In genomic region chrX:44228847-44229246, GRCm38 (mm10) we compare ENCODE assay signal across 9 mouse cellular contexts.
DNase-seq lines count a peak whose midpoint lies in the region; ATAC-seq and TF ChIP-seq lines count a peak whose summit lies in the region.
"Had no signal": no experiment of that assay in that cellular context is flagged by ENCODE, and none has a peak within 500 bp of the region (broad histone marks: within the 10 kb centered on the region; RNA-seq: fewer than 3 reads in every experiment).

No protein-coding gene starts in this region.

- no peak for TF ChIP-seq EP300 in liver, embryonic 14.5 days (IDR thresholded peaks at IDR 0.05; ENCODE audit: low read depth)

- no peak overlapping the region for H3K9ac ChIP-seq in forebrain, postnatal 0 days
- H3K9ac ChIP-seq in forebrain, embryonic 11.5 days (ENCODE audit: low read length), result no peak overlapping the region
- no peak overlapping the region for H3K9ac ChIP-seq in liver, embryonic 14.5 days (replicated peaks)
- H3K9ac ChIP-seq: lung, embryonic 15.5 days had no signal

- no peak overlapping the region for H3K4me2 ChIP-seq in forebrain, postnatal 0 days (ENCODE audit: low read depth)
- no peak overlapping the region for H3K4me2 ChIP-seq in forebrain, embryonic 11.5 days (ENCODE audit: low read depth, low read length, severe bottlenecking)
- no peak overlapping the region for H3K4me2 ChIP-seq in liver, embryonic 14.5 days (ENCODE audit: low read depth)
- H3K4me2 ChIP-seq: lung, embryonic 15.5 days had no signal

- H3K4me1 ChIP-seq in forebrain, postnatal 0 days (ENCODE audit: insufficient read depth), result no peaks in the 10 kb centered on the region
- H3K4me1 ChIP-seq in forebrain, embryonic 11.5 days (replicated peaks; ENCODE audit: control insufficient read depth, insufficient read depth, low read length), result no peaks in the 10 kb centered on the region
- H3K4me1 ChIP-seq in liver, embryonic 14.5 days (replicated peaks; ENCODE audit: control insufficient read depth in 2 of 2, insufficient read depth in 2 of 2, low read length in 1 of 2), result no peaks in the 10 kb centered on the region
- H3K4me1 ChIP-seq: lung, embryonic 15.5 days had no signal

- peak; percentile 0 for DNase-seq in forebrain, postnatal 0 days
- DNase-seq in forebrain, embryonic 11.5 days (ENCODE audit: low spot score), result no peak
- no peak for DNase-seq in liver, embryonic 14.5 days (ENCODE audit: low read depth in 3 of 3, low spot score in 3 of 3)
- no peak for DNase-seq in liver
- DNase-seq in NIH3T3 (ENCODE audit: low read depth), result peak; percentile 1
- DNase-seq in layer of hippocampus, postnatal 10 days (ENCODE audit: low spot score in 2 of 2), result peak; percentile 4 to 13

- no peaks in the 10 kb centered on the region for H3K27me3 ChIP-seq in forebrain, postnatal 0 days (ENCODE audit: insufficient read depth, low read length)
- no peaks in the 10 kb centered on the region for H3K27me3 ChIP-seq in forebrain, embryonic 11.5 days (ENCODE audit: control insufficient read depth, insufficient read depth, low read length)
- no peaks in the 10 kb centered on the region for H3K27me3 ChIP-seq in liver, embryonic 14.5 days (ENCODE audit: control insufficient read depth, insufficient read depth, low read length)
- H3K27me3 ChIP-seq: lung, embryonic 15.5 days had no signal

- 13% methylated on average over 2 of the region's 2 CpGs for WGBS in forebrain, postnatal 0 days
- 21% methylated on average over 2 of the region's 2 CpGs for WGBS in forebrain, embryonic 11.5 days
- WGBS in liver, embryonic 14.5 days (ENCODE audit: insufficient replicate concordance), result 15% methylated on average over 2 of the region's 2 CpGs

- H3K36me3 ChIP-seq in forebrain, postnatal 0 days (ENCODE audit: insufficient read depth), result no peaks in the 10 kb centered on the region
- H3K36me3 ChIP-seq in forebrain, embryonic 11.5 days (ENCODE audit: control insufficient read depth, insufficient read depth, low read length), result no peaks in the 10 kb centered on the region
- no peaks in the 10 kb centered on the region for H3K36me3 ChIP-seq in liver, embryonic 14.5 days (replicated peaks; ENCODE audit: control insufficient read depth, insufficient read depth, low read depth)
- H3K36me3 ChIP-seq: lung, embryonic 15.5 days had no signal

- ATAC-seq in forebrain, postnatal 0 days, result no peak
- ATAC-seq in forebrain, embryonic 11.5 days (replicated peaks; ENCODE audit: low FRiP score), result no peak
- ATAC-seq in liver, embryonic 14.5 days (ENCODE audit: insufficient read depth), result no peak
- no peak for ATAC-seq in erythroid progenitor cell, adult 5-6 weeks (replicated peaks; ENCODE audit: low FRiP score, poor library complexity, severe bottlenecking)
- ATAC-seq in granulocyte monocyte progenitor cell, adult 5-6 weeks (replicated peaks; ENCODE audit: poor library complexity, severe bottlenecking), result no peak

- TF ChIP-seq CTCF in forebrain, postnatal 0 days (IDR thresholded peaks at IDR 0.05; ENCODE audit: low read depth), result peak; percentile 35
- TF ChIP-seq CTCF in liver, embryonic 14.5 days (IDR thresholded peaks at IDR 0.05; ENCODE audit: low read depth), result peak; percentile 30; the same call in 1 of the 2 replicates

- H3K27ac ChIP-seq in forebrain, postnatal 0 days (ENCODE audit: low read depth, low read length), result no peak overlapping the region
- H3K27ac ChIP-seq in forebrain, embryonic 11.5 days (ENCODE audit: low read depth, low read length), result no peak overlapping the region
- no peak overlapping the region for H3K27ac ChIP-seq in liver, embryonic 14.5 days
- H3K27ac ChIP-seq: lung, embryonic 15.5 days had no signal

- H3K4me3 ChIP-seq in forebrain, postnatal 0 days (ENCODE audit: low read depth, low read length), result no peak overlapping the region
- H3K4me3 ChIP-seq in forebrain, embryonic 11.5 days (ENCODE audit: low read depth, low read length), result no peak overlapping the region
- no peak overlapping the region for H3K4me3 ChIP-seq in liver, embryonic 14.5 days (ENCODE audit: insufficient read depth in 1 of 2, low read depth in 2 of 2, low read length in 2 of 2)
- H3K4me3 ChIP-seq: lung, embryonic 15.5 days had no signal

- no peaks in the 10 kb centered on the region for H3K9me3 ChIP-seq in forebrain, postnatal 0 days (ENCODE audit: low read length)
- H3K9me3 ChIP-seq in forebrain, embryonic 11.5 days (ENCODE audit: control insufficient read depth, low read length), result no peaks in the 10 kb centered on the region
- no peaks in the 10 kb centered on the region for H3K9me3 ChIP-seq in liver, embryonic 14.5 days (ENCODE audit: control insufficient read depth, low read length)
- H3K9me3 ChIP-seq: lung, embryonic 15.5 days had no signal

Comparison
In these comparisons a context has a peak if more than half of its experiments do, and no peak if none do; other contexts are left out.
1. DNase-seq: peak in forebrain, postnatal 0 days (single experiment), NIH3T3 (single experiment) and layer of hippocampus, postnatal 10 days (2 of 2); none in forebrain, embryonic 11.5 days (single experiment), liver, embryonic 14.5 days (0 of 3) and liver (single experiment).